Mouse (Mus musculus): Measurements from ENCODE around the gene Zfp933. TPM values are rescaled to one million over a fixed set of nuclear protein-coding genes. Genes with fewer than 3 reads are reported as not detected.
"Not testable (repeated sequence)": the region's sequence is repeated elsewhere in the genome, so short reads cannot be mapped to it uniquely, and the experiment has no call there.

The Zfp933 gene
- polyA plus RNA-seq, 1 experiment from 2014 or later = 5.4 TPM

DNA sequence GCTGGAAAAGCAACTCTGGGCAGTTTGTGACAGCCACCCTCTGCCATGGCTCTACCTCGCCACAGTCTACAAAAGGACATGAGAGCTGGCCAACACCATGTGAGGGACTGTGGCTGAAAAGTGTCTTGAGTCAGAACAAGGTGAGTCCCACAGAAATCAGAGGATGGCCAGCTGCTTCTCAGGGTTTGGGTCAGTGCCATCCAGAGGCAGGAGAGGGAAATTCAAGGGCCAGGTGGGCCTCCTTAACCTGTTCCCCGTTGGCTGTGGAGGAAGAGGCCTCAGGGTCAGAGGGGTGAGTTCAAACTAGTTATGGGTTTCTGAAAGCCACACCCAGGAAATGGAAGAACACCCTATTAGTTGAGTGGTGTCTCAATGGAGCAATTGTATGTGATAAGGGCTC is 31.3 kb upstream of the Zfp933 start:
- H3K36me3 ChIP-seq = peaks cover 85% of the 10 kb centered on the region
- ATAC-seq (ENCODE audit: insufficient number of reproducible peaks, low FRiP score, low TSS enrichment, low read depth) = no peak
- WGBS = 46% methylated on average over 2 of the region's 2 CpGs

DNA sequence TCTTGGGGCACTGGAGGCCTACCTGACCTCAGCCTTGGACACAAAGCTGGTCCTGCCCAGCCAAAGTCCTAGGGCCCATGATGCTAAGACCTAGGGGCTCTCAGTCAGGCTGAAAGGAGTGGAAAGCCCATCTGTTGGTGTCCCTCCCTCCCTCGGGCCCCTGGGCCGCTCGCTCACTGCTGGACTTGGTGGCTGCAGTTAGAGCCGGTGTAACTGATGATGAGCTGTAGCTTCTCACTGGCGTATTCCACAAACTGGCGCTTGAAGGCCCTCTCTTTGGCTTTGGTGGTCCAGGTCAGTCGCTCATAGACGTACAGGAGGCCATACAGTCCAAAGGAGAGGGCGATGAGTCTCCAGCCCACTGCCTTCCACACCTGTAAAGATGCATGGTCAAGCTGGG is 30.4 kb upstream of the Zfp933 start:
- Histone ChIP-seq H3K27ac (no peak overlapping the region), H3K4me3 (no peak overlapping the region), H3K4me1 (no peaks in the 10 kb centered on the region), H3K4me2 (no peak overlapping the region), H3K36me3 (peaks cover 88% of the 10 kb centered on the region), H3K27me3 (no peaks in the 10 kb centered on the region), H3K9me3 (no peaks in the 10 kb centered on the region), H3K9ac (no peak overlapping the region)
- no peak for ATAC-seq (ENCODE audit: insufficient number of reproducible peaks, low FRiP score, low TSS enrichment, low read depth)
- WGBS = 92% methylated on average over 9 of the region's 9 CpGs

More for the DNA sequence above, 31.3 kb upstream of the Zfp933 start:
- Histone ChIP-seq H3K27me3 (no peaks in the 10 kb centered on the region), H3K9ac (no peak overlapping the region), H3K4me3 (no peak overlapping the region), H3K4me1 (no peaks in the 10 kb centered on the region), H3K27ac (no peak overlapping the region), H3K9me3 (no peaks in the 10 kb centered on the region), H3K4me2 (no peak overlapping the region)

DNA sequence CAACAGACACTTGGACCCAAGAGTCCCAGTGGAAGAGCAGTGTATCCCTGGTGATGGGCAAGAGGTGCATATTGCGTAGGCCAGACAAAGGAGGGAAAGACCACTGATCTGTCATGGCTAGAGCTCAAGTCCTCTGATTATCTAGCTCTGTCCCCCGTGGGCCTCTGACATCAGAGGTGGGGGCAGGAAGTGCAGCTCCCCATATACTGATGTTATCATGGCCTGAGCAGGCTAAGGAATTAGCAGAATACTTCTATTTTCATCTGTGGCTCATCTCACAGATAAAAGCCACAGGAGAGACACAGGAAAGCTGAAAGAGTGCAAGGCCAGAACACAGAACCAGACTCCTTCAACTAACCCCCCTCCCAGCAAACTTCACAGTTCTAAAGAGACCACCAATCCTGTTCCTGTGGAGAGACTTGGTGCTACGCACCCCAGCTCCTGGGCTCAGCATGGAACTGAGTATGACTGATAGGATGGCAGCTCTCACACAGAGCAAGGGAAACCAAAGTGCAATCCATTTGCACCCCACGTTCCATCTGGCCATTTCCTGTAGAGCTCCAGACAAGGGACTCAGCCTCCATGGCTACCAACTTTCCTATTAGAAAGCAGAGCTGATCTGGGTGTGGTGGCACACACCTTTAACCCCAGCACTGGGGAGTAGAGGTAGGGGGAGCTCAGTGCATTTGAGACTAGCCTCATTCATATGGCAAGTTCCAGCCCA is 27.8 kb upstream of the Zfp933 start:
- WGBS = 86% methylated on average over 4 of the region's 4 CpGs
- peaks cover 81% of the 10 kb centered on the region for H3K36me3 ChIP-seq
- no peak overlapping the region for H3K4me2 ChIP-seq

DNA sequence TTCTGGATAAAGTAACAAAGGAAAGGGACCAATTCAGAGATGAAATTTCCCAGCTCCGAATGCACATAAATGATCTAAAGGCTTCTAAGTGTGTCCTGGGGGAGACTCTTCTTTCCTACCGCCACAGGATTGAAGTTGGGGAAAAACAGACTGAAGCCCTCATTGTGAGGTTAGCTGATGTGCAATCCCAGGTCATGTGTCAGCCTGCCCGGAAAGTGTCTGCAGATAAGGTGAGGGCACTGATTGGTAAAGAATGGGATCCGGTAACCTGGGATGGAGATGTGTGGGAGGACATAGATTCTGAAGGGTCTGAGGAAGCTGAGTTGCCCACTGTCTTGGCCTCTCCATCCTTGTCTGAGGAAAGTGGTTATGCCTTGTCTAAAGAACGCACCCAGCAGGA is 21.1 kb upstream of the Zfp933 start:
- Histone ChIP-seq H3K9ac (peak overlapping the region; percentile 57), H3K27ac (peak overlapping the region; percentile 88)

More for the DNA sequence above, 27.8 kb upstream of the Zfp933 start:
- H3K27ac ChIP-seq = no peak overlapping the region
- H3K27me3 ChIP-seq = no peaks in the 10 kb centered on the region
- H3K9me3 ChIP-seq = no peaks in the 10 kb centered on the region
- H3K4me1 ChIP-seq = no peaks in the 10 kb centered on the region
- no peak for ATAC-seq (ENCODE audit: insufficient number of reproducible peaks, low FRiP score, low TSS enrichment, low read depth)
- H3K9ac ChIP-seq = no peak overlapping the region
- H3K4me3 ChIP-seq = no peak overlapping the region

DNA sequence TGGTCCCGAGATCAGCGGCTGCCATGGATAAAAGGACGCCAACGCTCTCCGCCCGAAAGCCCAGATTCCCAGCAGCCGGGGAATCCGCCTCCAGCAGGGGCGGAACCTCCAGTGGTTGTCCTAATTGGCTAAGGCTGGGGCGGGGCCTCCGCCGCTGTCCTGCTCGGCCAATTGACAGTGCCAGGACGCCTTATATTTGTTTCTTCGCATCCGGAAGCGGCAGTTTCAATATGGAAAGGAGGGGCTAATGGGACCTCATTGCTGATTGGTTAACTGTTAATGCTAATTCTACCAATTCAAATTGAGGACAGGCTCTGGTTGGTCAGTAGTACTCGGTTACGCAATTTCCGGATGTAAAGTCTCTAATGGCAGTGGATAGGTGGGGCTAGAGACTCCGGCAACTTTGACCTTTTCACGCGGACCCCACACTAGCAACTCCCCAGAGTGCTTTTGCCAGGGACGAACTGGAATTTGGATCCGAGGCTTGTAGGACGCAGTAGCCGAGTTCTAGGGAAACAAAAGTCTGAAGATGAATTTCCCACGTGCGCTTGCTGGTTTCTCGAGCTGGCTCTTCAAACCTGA is 20.4 kb upstream of the Zfp933 start, which contains the start of the genes Miip and Fv1:
TSS of gene Miip (minus strand) at position 367 of the 582 bp plus-strand sequence.
TSS of gene Fv1 (plus strand) at position 530 of the 582 bp plus-strand sequence.
- WGBS = under 1% methylated on average over 30 of the region's 30 CpGs
- no peaks in the 10 kb centered on the region for H3K27me3 ChIP-seq
- H3K4me3 ChIP-seq = peak within 1 kb of the TSS; percentile 83
- H3K4me2 ChIP-seq = peak within 1 kb of the TSS; percentile 81
- ATAC-seq (ENCODE audit: insufficient number of reproducible peaks, low FRiP score, low TSS enrichment, low read depth) = peak; percentile 98
- H3K9ac ChIP-seq = peak within 1 kb of the TSS; percentile 79
- H3K36me3 ChIP-seq = peaks cover 38% of the 10 kb centered on the region
- peaks cover 23% of the 10 kb centered on the region for H3K4me1 ChIP-seq
- no peaks in the 10 kb centered on the region for H3K9me3 ChIP-seq
- H3K27ac ChIP-seq = peak within 1 kb of the TSS; percentile 88

More for the DNA sequence above, 21.1 kb upstream of the Zfp933 start:
- H3K27me3 ChIP-seq = no peaks in the 10 kb centered on the region
- peak overlapping the region; percentile 83 for H3K4me3 ChIP-seq
- 17% methylated on average over 5 of the region's 5 CpGs for WGBS
- H3K4me1 ChIP-seq = peaks cover 23% of the 10 kb centered on the region
- H3K9me3 ChIP-seq = no peaks in the 10 kb centered on the region
- peaks cover 40% of the 10 kb centered on the region for H3K36me3 ChIP-seq
- no peak for ATAC-seq (ENCODE audit: insufficient number of reproducible peaks, low FRiP score, low TSS enrichment, low read depth)
- H3K4me2 ChIP-seq = peak overlapping the region; percentile 81

DNA sequence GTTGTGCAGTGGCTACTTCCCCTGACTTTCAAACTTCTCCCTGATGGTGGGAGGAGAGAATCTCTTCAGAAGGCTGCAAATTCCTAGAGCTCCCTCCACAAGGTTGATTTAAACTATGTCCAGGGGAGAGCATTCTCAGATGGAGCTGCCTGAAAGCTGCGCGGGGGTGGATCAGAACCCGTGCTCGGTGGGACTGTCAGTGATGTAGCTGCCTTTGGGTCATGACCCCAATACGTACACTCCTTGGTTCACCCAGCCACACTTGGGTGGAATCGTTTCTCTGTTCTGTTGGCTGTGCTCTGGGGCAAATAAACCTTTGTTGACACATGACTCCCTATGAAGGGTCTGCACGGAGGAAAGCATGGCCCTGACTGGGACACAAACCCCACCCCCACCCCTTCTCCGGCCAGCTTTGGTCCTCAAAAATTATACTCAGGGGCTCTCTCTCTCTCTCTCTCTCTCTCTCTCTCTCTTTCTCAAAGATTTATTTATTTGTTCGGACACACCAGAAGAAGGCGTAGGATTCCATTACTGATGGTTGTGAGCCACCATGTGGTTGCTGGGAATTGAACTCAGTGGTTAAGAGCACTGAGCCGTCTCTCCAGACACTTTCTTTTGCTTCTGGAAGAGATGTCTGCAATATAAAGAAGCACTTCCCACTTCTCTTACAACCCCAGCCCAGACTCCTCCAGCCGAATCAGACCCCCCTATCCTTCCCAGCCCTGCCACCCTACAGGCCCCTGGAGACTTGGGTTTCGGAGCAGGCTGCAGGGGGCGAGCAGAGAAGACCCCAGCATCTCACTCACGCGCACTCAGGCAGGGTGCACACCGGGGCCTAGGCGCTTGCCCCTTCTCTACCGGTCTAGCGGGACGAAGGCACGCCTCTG is 19.6 kb upstream of the Zfp933 start:
- Histone ChIP-seq H3K27me3 (no peaks in the 10 kb centered on the region), H3K4me2 (peak overlapping the region; percentile 81), H3K9ac (peak overlapping the region; percentile 79), H3K4me1 (peaks cover 23% of the 10 kb centered on the region), H3K9me3 (no peaks in the 10 kb centered on the region), H3K27ac (peak overlapping the region; percentile 88), H3K36me3 (peaks cover 36% of the 10 kb centered on the region), H3K4me3 (peak overlapping the region; percentile 83)
- no peak for ATAC-seq (ENCODE audit: insufficient number of reproducible peaks, low FRiP score, low TSS enrichment, low read depth)
- 4% methylated on average over 22 of the region's 22 CpGs for WGBS

DNA sequence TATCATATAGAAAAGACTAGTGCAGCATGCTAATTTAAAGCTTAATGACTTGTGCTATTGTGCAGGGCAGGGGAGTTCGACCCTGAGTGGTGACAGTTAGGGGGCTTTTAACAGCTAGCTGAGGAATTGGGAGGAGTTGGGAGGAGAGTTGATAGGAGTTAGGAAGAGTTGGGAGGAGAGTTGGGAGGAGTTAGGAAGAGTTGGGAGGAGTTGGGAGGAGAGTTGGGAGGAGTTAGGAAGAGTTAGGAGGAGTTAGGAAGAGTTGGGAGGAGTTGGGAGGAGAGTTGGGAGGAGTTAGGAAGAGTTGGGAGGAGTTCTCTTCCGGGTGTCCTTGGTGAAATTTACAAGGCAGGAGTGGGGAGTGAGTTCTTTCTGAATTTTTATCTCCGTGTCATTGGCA is 18.6 kb upstream of the Zfp933 start:
- peaks cover 39% of the 10 kb centered on the region for H3K36me3 ChIP-seq
- H3K4me1 ChIP-seq = peaks cover 23% of the 10 kb centered on the region
- not testable (repeated sequence) for H3K9ac ChIP-seq; H3K9me3 ChIP-seq; H3K27ac ChIP-seq; H3K27me3 ChIP-seq; ATAC-seq (ENCODE audit: insufficient number of reproducible peaks, low FRiP score, low TSS enrichment, low read depth)
- peak overlapping the region; percentile 83 for H3K4me3 ChIP-seq
- WGBS = 41% methylated on average over 3 of the region's 3 CpGs
- 0 out of 2 replicates have a peak overlapping the region, but pooled peaks have one; percentile 81 for H3K4me2 ChIP-seq

DNA sequence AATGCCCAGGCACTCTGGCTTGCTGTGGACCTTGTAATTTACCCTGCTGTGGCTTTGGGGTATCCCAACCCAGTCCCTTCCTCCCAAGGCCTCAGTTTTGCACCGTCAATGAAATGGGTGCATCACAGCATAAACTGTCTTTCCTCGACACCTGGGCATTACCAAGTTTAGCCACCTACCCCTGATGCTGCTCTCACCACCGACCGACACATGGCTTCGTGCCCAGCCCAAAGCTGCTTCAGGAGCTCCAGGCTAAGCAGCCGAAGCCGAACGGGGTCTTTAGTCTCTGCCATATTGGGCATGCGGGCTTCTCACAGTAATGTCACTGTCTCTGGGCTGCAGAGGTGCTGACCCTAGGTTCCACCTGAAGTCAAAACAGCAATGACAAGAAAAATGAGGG is 17.9 kb upstream of the Zfp933 start:
- Histone ChIP-seq H3K36me3 (peaks cover 43% of the 10 kb centered on the region), H3K4me2 (no peak overlapping the region), H3K27ac (no peak overlapping the region), H3K9ac (no peak overlapping the region), H3K4me1 (peaks cover 23% of the 10 kb centered on the region), H3K27me3 (no peaks in the 10 kb centered on the region), H3K9me3 (no peaks in the 10 kb centered on the region), H3K4me3 (no peak overlapping the region)
- WGBS = 95% methylated on average over 9 of the region's 9 CpGs
- no peak for ATAC-seq (ENCODE audit: insufficient number of reproducible peaks, low FRiP score, low TSS enrichment, low read depth)

DNA sequence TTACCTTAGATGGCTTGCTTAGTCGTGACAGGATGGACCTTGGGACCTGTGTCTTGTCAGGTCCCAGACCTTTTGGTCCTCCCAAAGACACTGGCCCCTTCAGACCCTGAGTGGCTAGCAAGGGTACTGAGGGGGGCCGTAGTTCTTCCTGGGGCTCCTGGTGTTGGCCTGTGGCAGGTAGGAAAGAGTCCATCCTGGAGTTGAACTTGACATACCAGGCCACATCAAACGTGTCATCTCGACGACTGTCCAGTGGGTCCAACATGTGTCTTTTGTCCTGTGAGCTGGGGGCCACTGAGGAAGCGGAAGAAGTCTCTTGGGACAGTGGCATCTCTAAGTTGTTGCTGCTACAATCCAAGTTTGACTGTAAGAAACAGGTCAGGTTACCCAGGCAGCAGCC is 17.5 kb upstream of the Zfp933 start:
- 88% methylated on average over 6 of the region's 6 CpGs for WGBS
- H3K36me3 ChIP-seq = peaks cover 46% of the 10 kb centered on the region

DNA sequence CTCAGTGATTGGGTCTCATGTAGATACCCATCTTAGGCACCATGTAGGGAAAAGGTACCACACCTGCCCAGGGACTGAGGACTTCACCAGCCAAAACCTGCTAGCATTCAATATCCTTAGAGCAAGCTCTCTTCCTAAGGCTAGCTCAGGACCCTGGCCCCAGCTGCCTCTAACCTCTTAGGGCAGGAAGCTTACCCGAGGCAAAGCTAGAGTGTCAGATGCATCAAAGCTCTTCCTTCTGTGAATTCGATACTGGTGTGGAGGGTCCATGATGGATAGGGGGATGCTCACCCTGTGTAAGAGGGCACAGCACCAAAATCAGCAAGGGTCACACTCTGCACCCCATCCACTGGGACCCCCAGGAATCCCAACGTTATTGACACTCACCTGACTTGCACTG is 13.9 kb upstream of the Zfp933 start:
- H3K4me3 ChIP-seq = no peak overlapping the region
- WGBS = 86% methylated on average over 3 of the region's 3 CpGs
- peaks cover 2% of the 10 kb centered on the region for H3K4me1 ChIP-seq
- no peak overlapping the region for H3K9ac ChIP-seq
- ATAC-seq (ENCODE audit: insufficient number of reproducible peaks, low FRiP score, low TSS enrichment, low read depth) = no peak
- H3K27me3 ChIP-seq = no peaks in the 10 kb centered on the region
- no peak overlapping the region for H3K27ac ChIP-seq
- H3K9me3 ChIP-seq = no peaks in the 10 kb centered on the region
- H3K4me2 ChIP-seq = no peak overlapping the region
- H3K36me3 ChIP-seq = peaks cover 52% of the 10 kb centered on the region

More for the DNA sequence above, 17.5 kb upstream of the Zfp933 start:
- Histone ChIP-seq H3K4me3 (no peak overlapping the region), H3K27ac (no peak overlapping the region), H3K4me1 (peaks cover 23% of the 10 kb centered on the region), H3K4me2 (no peak overlapping the region), H3K9me3 (no peaks in the 10 kb centered on the region), H3K9ac (no peak overlapping the region), H3K27me3 (no peaks in the 10 kb centered on the region)
- no peak for ATAC-seq (ENCODE audit: insufficient number of reproducible peaks, low FRiP score, low TSS enrichment, low read depth)

DNA sequence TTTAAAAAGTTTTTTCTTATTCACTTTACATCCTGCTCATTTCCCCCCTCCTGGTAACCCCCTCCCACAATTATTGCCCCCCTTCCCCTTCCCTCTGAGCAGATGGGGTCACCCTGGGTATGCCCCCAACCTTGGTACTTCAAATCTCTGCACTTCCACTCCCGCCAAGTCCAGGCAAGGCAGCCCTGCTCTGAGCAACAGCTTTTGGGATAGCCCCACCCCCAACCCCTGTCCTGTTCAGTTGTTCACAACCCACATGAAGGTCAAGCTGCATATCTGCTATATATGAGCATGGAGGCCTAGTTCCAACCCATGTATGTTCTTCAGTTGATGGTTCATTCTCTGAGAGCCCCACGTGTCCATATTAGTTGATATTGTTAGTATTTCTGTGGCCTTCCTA is 2.6 kb upstream of the Zfp933 start:
- ATAC-seq (ENCODE audit: insufficient number of reproducible peaks, low FRiP score, low TSS enrichment, low read depth) = no peak
- no peak overlapping the region for H3K27ac ChIP-seq

More for the DNA sequence above, 2.6 kb upstream of the Zfp933 start:
- H3K36me3 ChIP-seq = peaks cover 6% of the 10 kb centered on the region; the same call in 1 of the 2 replicates
- no peaks in the 10 kb centered on the region for H3K27me3 ChIP-seq
- no peak overlapping the region for H3K4me2 ChIP-seq
- no peak overlapping the region for H3K9ac ChIP-seq
- no peak overlapping the region for H3K4me3 ChIP-seq
- WGBS = 75% methylated on average over 2 of the region's 2 CpGs
- peaks cover 10% of the 10 kb centered on the region for H3K4me1 ChIP-seq
- no peaks in the 10 kb centered on the region for H3K9me3 ChIP-seq
